Mouse (Mus musculus) testis, postnatal 10 days (tissue): Measurements from ENCODE around the gene Glra1.

Experiments used
- DNase-seq: peaks from one replicate; pipeline ENCODE4 v3.0.0; 2021; ENCODE audit warnings: low spot score

Glra1 gene

DNA sequence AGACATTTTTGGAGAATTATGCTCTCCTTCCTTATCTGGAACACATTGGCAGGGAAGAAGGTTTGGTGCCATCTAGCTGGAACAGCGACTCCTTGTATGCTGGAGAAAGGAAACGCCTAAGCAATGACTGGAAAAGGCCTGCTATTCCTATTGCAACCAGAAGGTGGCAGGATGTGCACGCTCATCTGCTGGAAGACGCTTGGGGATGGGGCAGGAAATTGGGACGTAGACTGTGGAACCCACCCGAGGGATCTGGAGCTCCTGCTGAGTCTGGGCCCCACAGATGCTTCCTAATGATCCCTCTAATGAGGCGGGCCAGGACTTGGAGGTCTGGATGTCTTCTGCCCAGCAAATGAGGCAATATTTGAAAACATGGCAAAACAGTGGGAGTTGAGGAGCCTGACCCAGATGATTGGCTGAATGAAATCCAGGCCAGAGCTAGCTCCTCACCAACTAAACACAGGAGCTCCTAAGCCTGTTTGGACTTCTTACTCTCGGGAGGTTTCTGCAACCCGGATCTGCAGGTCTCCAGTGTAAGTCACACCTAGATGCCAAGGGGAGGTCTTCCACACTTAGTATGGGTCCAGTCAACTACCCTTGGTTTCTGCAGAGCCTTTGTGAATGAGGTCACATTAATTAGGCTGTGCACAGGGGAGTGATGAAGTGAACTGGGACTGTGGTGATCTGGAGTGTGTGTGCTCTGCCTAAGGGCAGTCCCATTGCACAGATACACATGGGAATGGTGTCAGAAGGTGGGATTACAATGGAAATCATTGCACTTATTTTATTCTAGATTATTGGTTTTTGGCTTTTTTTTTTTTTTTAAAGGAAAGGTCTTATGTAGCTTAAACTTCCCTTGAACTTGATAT lies 89.0 kb downstream of the Glra1 start:
- DNase-seq = peak; percentile 72

GRCm38 (mm10) chr11:55517666-55518065 lies 90.3 kb downstream of the Glra1 start:
- DNase-seq = no peak

DNA sequence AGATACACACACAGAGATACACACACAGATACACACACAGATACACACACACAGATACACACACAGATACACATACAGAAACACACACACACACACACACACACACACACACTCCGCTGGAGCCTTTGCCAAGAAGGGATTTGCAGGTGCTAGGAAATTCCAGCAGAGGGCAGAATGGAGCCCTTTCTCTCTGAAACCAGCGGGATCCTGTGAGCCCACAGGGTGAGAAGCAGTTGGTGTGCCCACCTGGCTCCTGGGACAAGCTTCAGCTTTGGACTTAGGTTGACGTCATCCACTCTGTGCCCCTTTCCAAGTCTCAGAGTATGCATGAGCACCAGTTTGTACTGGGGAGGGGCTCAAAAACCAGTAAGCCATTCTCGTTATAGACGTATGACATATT lies 96.6 kb downstream of the Glra1 start:
- no peak for DNase-seq

DNA sequence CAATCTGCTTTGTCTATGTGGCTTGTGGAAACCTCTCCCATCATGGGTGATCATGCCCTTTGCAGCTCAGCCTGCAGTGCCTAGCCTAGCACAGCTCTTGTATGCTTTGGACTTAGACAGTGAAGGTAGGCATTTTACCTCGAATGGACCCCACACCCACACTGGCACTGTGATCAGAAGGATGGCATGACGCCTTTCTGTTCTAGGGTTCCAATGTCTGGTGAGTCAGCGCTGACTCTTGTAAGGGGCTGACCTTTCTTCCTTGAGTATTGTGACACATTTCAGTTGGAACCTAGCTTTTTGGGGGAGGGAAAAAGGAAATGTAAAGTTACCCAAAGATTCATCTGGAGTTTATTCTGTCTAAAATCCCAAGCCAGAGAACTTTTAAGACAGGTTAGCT lies 102.5 kb downstream of the Glra1 start:
- no peak for DNase-seq

DNA sequence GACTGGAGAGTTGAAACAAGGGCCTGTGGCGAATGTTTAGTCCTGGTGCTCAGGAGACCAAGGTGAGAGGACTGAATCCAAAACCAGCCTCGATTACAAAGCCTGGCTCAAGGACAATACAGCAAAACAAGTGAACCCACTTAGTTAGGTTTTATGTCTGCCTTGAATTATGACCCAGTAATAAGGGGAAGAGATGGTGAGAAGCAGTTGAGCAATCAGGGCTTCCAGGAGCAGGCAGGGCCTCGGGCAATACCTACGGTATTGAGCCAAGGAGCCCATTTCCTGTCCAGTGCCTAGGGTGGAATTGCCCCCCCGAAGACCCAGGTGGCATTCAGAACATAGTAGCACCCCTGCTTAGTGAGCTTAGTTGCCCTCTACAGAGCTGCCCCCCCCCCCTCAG lies 105.1 kb downstream of the Glra1 start:
- DNase-seq = no peak

DNA sequence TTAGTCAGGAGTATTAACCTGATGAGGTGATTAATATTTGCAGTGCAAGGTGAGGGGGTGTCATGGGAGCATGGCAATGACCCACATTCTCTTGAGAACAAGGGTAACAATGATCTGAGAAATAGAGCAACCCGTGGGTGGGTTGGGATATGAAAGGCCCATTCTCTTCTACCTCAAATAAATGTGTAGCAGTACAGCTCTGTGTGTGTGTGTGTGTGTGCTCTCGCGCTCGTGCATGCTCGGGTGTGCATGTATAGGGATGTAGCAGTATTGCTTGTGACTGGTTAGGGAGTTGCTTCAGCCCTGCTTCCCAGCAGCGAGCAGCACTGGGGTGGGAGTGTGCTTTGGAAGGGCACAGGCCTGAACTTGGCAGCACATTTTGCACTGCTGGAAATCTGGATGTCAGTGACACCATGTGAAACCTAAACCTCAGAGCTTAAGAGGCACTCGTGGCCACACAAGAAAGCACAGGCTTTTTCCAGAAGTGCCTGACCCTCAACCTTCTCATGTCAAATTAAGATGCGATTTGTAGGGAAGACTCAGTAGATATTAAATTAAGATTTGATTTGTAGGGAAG lies 106.0 kb downstream of the Glra1 start:
- no peak for DNase-seq

GRCm38 (mm10) chr11:55497885-55498284 lies 110.1 kb downstream of the Glra1 start:
- no peak for DNase-seq

DNA sequence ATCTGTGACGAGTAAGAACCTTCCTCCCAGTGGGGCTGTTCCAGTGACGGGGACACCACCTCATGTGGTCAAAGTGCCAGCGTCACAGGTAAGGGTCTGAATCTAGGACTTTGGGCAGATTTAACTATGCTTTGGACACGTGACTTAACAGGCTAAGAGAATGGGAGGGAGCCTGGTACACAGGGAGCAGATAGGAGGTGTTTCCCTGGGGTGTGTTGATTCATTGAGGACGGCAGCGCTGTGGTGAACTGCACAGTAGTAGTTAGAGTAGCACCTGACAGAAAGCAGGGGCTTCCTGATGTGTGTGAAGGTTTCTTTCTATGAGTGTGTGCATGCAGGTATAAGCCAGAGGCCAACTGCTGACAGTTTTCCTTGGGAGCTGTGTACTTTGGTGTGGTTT lies 111.8 kb downstream of the Glra1 start:
- DNase-seq = no peak

- DNase-seq = no peak
Measured at GRCm38 (mm10) chr11:55485443-55485842, 122.6 kb downstream of the Glra1 start.

GRCm38 (mm10) chr11:55473219-55473618 lies 134.8 kb downstream of the Glra1 start:
- DNase-seq = no peak

DNA sequence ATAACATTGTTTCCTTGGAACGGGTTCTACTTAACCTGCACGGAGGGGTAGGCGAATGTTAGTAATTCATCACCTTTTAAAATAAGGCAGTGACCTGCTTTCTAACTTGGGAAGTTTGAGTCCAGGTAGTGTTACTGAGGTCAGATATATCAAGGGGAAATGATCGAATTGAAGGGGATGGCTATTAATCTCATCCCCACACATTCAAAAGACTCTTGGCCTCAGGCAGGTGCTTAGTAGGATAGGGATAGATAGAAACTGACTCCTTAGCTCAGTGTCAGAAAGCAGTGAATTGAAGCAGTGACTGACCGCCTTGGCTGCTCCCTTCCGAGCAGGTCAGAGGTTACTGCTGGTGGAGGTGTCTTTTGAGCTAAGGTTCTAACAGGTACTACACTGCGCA lies 136.5 kb downstream of the Glra1 start:
- no peak for DNase-seq

- DNase-seq = no peak
Measured at GRCm38 (mm10) chr11:55470761-55471160, 137.2 kb downstream of the Glra1 start.

GRCm38 (mm10) chr11:55469923-55470691 lies 137.9 kb downstream of the Glra1 start:
- peak; percentile 56 for DNase-seq

- DNase-seq = peak; percentile 98
Measured at GRCm38 (mm10) chr11:55469048-55469843, 138.8 kb downstream of the Glra1 start, which contains the start of gene G3bp1. G3bp1 (plus strand) TSS chr11:55469685.

- peak; percentile 66 for DNase-seq
Measured at GRCm38 (mm10) chr11:55468611-55469047, 139.4 kb downstream of the Glra1 start.

- no peak for DNase-seq
Measured at GRCm38 (mm10) chr11:55468012-55468411, 140.0 kb downstream of the Glra1 start.

GRCm38 (mm10) chr11:55465177-55465576 lies 142.8 kb downstream of the Glra1 start:
- DNase-seq = no peak

GRCm38 (mm10) chr11:55464707-55465106 lies 143.3 kb downstream of the Glra1 start:
- DNase-seq = no peak
